Mouse (Mus musculus): ENCODE data around the gene Gnb1.

GRCm38 (mm10) chr4:155568170-155568569 lies 77.0 kb downstream of the Gnb1 start:
- TF ChIP-seq CTCF (IDR thresholded peaks at IDR 0.05; ENCODE audit: control insufficient read depth, insufficient read depth, insufficient read length) (no peak), CEBPB (IDR thresholded peaks at IDR 0.05; ENCODE audit: low read depth) (no peak)
